Mouse (Mus musculus): ENCODE results near the gene Igsf21. TPM values are rescaled to one million over a fixed set of nuclear protein-coding genes. Genes with fewer than 3 reads are reported as not detected.

Gene Igsf21
- total and polyA plus RNA-seq, 2 experiments from 2014 or later, result 145 to 146 TPM

DNA sequence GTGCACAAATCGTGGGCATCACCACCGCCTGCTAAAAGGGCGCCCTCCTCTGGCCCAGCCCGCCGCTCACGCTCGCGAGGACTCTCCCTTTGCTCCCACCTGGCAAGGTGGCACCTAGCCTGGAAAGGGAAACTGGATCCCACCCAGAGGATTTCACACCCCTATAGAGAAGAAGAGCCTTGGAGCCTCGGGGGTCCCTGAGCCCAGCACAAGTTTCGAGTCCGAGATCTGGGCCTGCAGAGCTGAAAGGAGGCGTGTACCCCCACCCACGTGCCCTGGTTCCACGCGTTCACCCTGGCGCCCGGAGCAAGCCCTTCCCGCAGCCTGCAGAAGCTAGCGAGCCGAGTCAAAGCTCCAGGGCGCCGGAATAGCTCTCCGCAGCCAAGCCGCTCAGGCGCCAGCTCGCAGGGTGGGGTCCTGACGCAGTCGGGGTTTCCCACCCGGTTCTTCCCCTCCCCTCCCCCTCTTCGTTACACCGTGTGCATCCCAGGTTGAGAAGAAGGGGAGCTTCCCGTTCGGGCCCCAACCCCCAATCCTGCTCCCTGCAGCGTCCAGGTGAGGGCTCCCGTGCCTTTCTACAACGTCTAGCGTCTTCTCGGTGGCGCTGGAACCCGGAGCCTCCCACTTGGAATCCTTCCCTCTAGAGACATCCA lies 2.3 kb downstream of the Igsf21 start:
- Histone ChIP-seq H3K4me1 (ENCODE audit: insufficient read depth, low read length) (peaks cover 10% of the 10 kb centered on the region; the same call in 1 of the 2 replicates), H3K27ac (ENCODE audit: low read depth, low read length) (no peak overlapping the region)
- 2% methylated on average over 38 of the region's 40 CpGs for WGBS

GRCm38 (mm10) chr4:140243231-140243630 lies 3.4 kb downstream of the Igsf21 start:
- peak overlapping the region; percentile 78; the same call in 1 of the 2 replicates for H3K4me3 ChIP-seq (ENCODE audit: low read depth, low read length)
- DNase-seq (ENCODE audit: low spot score) (no peak), ATAC-seq (ENCODE audit: low FRiP score) (no peak)
- H3K4me2 ChIP-seq (ENCODE audit: low read depth, low read length, poor library complexity, severe bottlenecking), result peak overlapping the region; percentile 75
- H3K4me1 ChIP-seq (ENCODE audit: insufficient read depth, low read length), result 0 out of 2 replicates have a peak, but pooled peaks cover 8% of the 10 kb centered on the region
- no peaks in the 10 kb centered on the region for H3K27me3 ChIP-seq (ENCODE audit: insufficient read depth, low read length)
- no peaks in the 10 kb centered on the region for H3K9me3 ChIP-seq (ENCODE audit: low read length)
- 0 out of 2 replicates have a peak overlapping the region, but pooled peaks have one; percentile 75 for H3K9ac ChIP-seq (replicated peaks; ENCODE audit: low read length, poor library complexity, severe bottlenecking)
- H3K27ac ChIP-seq (ENCODE audit: low read depth, low read length), result no peak overlapping the region
- TF ChIP-seq CTCF (IDR thresholded peaks at IDR 0.05), result no peak
- 23% methylated on average over 16 of the region's 16 CpGs for WGBS
- no peaks in the 10 kb centered on the region for H3K36me3 ChIP-seq (ENCODE audit: insufficient read depth, low read length)

More for the DNA sequence above, 2.3 kb downstream of the Igsf21 start:
- ATAC-seq (ENCODE audit: low FRiP score) (no peak), DNase-seq (ENCODE audit: low spot score) (peak; percentile 36)
- H3K9me3 ChIP-seq (ENCODE audit: low read length), result no peaks in the 10 kb centered on the region
- H3K27me3 ChIP-seq (ENCODE audit: insufficient read depth, low read length), result no peaks in the 10 kb centered on the region
- peak; percentile 67 for TF ChIP-seq CTCF (IDR thresholded peaks at IDR 0.05)
- peak overlapping the region; percentile 75 for H3K9ac ChIP-seq (replicated peaks; ENCODE audit: low read length, poor library complexity, severe bottlenecking)
- peak overlapping the region; percentile 75 for H3K4me2 ChIP-seq (ENCODE audit: low read depth, low read length, poor library complexity, severe bottlenecking)
- H3K36me3 ChIP-seq (ENCODE audit: insufficient read depth, low read length), result no peaks in the 10 kb centered on the region
- peak overlapping the region; percentile 78 for H3K4me3 ChIP-seq (ENCODE audit: low read depth, low read length)

DNA sequence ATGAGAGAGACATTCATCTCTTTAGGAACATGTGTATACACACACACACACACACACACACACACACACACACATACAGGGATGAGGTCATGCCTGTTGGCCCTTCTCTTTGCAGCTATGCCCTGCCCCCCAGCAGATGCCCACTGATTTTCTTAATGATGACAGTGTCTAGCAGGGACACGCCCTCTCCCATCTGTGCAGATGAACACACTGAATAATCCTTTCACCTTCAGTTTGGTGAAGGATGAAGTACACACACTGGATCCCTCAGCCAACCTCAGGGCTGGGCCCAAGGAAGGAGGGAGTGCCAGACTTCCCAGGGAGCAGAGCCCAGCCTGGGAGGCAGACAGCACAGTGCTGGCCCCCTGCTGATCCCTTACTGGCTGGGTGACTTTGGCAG lies 4.3 kb downstream of the Igsf21 start:
- Histone ChIP-seq H3K4me1 (ENCODE audit: insufficient read depth, low read length) (peaks cover 11% of the 10 kb centered on the region), H3K27me3 (ENCODE audit: insufficient read depth, low read length) (no peaks in the 10 kb centered on the region), H3K9ac (replicated peaks; ENCODE audit: low read length, poor library complexity, severe bottlenecking) (no peak overlapping the region), H3K27ac (ENCODE audit: low read depth, low read length) (no peak overlapping the region), H3K36me3 (ENCODE audit: insufficient read depth, low read length) (no peaks in the 10 kb centered on the region), H3K4me2 (ENCODE audit: low read depth, low read length, poor library complexity, severe bottlenecking) (no peak overlapping the region), H3K4me3 (ENCODE audit: low read depth, low read length) (no peak overlapping the region), H3K9me3 (ENCODE audit: low read length) (no peaks in the 10 kb centered on the region)
- 73% methylated on average over 1 of the region's 1 CpGs for WGBS
- no peak for ATAC-seq (ENCODE audit: low FRiP score)
- no peak for TF ChIP-seq CTCF (IDR thresholded peaks at IDR 0.05)
- peak; percentile 63 for DNase-seq (ENCODE audit: low spot score)

DNA sequence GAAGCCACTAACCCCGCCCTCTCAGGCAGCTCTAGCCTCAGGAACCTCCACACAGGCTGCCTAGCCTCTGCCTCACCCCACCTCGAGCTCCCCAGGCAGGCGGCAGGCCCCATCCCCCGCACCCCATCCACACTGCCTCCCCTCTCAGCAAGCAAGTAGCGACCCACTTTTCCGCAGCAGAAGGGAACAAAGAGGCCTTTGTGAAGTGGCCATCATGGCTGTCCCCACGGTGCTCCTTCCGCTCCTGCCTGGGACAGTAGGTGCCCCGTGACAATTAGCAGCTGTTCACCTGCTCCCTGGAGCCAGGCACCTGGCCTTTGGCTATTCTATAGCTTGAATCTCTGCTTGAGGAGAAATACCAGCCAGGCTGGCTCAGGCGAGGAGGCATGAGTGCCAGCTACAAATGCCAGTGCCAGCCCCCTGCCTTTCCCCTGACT lies 9.3 kb downstream of the Igsf21 start:
- Histone ChIP-seq H3K4me2 (ENCODE audit: low read depth, low read length, poor library complexity, severe bottlenecking) (no peak overlapping the region), H3K9me3 (ENCODE audit: low read length) (no peaks in the 10 kb centered on the region), H3K27me3 (ENCODE audit: insufficient read depth, low read length) (no peaks in the 10 kb centered on the region), H3K27ac (ENCODE audit: low read depth, low read length) (peak overlapping the region; percentile 0; the same call in 1 of the 2 replicates), H3K4me3 (ENCODE audit: low read depth, low read length) (no peak overlapping the region), H3K4me1 (ENCODE audit: insufficient read depth, low read length) (peaks cover 7% of the 10 kb centered on the region), H3K36me3 (ENCODE audit: insufficient read depth, low read length) (no peaks in the 10 kb centered on the region), H3K9ac (replicated peaks; ENCODE audit: low read length, poor library complexity, severe bottlenecking) (0 out of 2 replicates have a peak overlapping the region, but pooled peaks have one; percentile 39)
- DNase-seq (ENCODE audit: low spot score), result peak; percentile 29
- no peak for ATAC-seq (ENCODE audit: low FRiP score)
- WGBS, result 18% methylated on average over 10 of the region's 10 CpGs
- no peak for TF ChIP-seq CTCF (IDR thresholded peaks at IDR 0.05)

GRCm38 (mm10) chr4:140235361-140236153 lies 11.0 kb downstream of the Igsf21 start:
- H3K4me1 ChIP-seq (ENCODE audit: insufficient read depth, low read length), result peaks cover 7% of the 10 kb centered on the region
- no peak for TF ChIP-seq CTCF (IDR thresholded peaks at IDR 0.05)
- H3K4me2 ChIP-seq (ENCODE audit: low read depth, low read length, poor library complexity, severe bottlenecking), result no peak overlapping the region
- H3K9ac ChIP-seq (replicated peaks; ENCODE audit: low read length, poor library complexity, severe bottlenecking), result no peak overlapping the region
- ATAC-seq (ENCODE audit: low FRiP score) (no peak), DNase-seq (ENCODE audit: low spot score) (peak; percentile 36)
- H3K27ac ChIP-seq (ENCODE audit: low read depth, low read length), result no peak overlapping the region
- H3K36me3 ChIP-seq (ENCODE audit: insufficient read depth, low read length), result no peaks in the 10 kb centered on the region
- WGBS, result 77% methylated on average over 9 of the region's 9 CpGs
- H3K9me3 ChIP-seq (ENCODE audit: low read length), result no peaks in the 10 kb centered on the region
- H3K27me3 ChIP-seq (ENCODE audit: insufficient read depth, low read length), result no peaks in the 10 kb centered on the region
- H3K4me3 ChIP-seq (ENCODE audit: low read depth, low read length), result no peak overlapping the region
